27 mouse cellular contexts compared by ENCODE assay signal in genomic region chr9:57012895-57013294, GRCm38 (mm10).
"Had no signal": no experiment of that assay in that cellular context is flagged by ENCODE, and none has a peak within 500 bp of the region (broad histone marks: within the 10 kb centered on the region; RNA-seq: fewer than 3 reads in every experiment).

No protein-coding gene starts in this region.

- H3K27ac ChIP-seq: heart, adult 2 months; heart, embryonic 13.5 days; heart, embryonic 15.5 days; hindbrain, embryonic 13.5 days; hindbrain, embryonic 15.5 days; hindbrain, postnatal 0 days; kidney, embryonic 15.5 days; kidney, postnatal 0 days; left cerebral cortex, adult 2 months; limb, embryonic 10.5 days; limb, embryonic 12.5 days; liver, embryonic 12.5 days; liver, embryonic 14.5 days had no signal

- H3K4me1 ChIP-seq: hindbrain, embryonic 13.5 days; hindbrain, embryonic 15.5 days; kidney, embryonic 15.5 days; limb, embryonic 10.5 days; limb, embryonic 12.5 days; liver, embryonic 12.5 days had no signal

- H3K4me2 ChIP-seq: heart, embryonic 11.5 days; heart, embryonic 13.5 days; heart, embryonic 15.5 days; hindbrain, embryonic 13.5 days; hindbrain, embryonic 15.5 days; kidney, embryonic 15.5 days; limb, embryonic 12.5 days; liver, embryonic 12.5 days had no signal

- H3K4me3 ChIP-seq: heart, adult 2 months; heart, embryonic 13.5 days; heart, embryonic 15.5 days; hindbrain, embryonic 13.5 days; hindbrain, embryonic 15.5 days; kidney, embryonic 15.5 days; left cerebral cortex, adult 2 months; limb, embryonic 10.5 days; limb, embryonic 12.5 days; liver, embryonic 12.5 days had no signal

- DNase-seq: gastrocnemius, postnatal 14 days; gastrocnemius, postnatal 36 days; heart, adult 11 months; heart, adult 2 months; heart, postnatal 14 days; heart, postnatal 36 days; kidney, adult 11 months; kidney, adult 2 months; kidney, adult 9 months; kidney, postnatal 14 days; kidney, postnatal 36 days; layer of hippocampus, adult 9-11 months; liver had no signal

- H3K27me3 ChIP-seq: heart, embryonic 13.5 days; heart, embryonic 15.5 days; hindbrain, embryonic 13.5 days; hindbrain, embryonic 15.5 days; kidney, embryonic 15.5 days; limb, embryonic 12.5 days; liver, embryonic 12.5 days had no signal

- ATAC-seq: hindbrain, postnatal 0 days; intestine, embryonic 16.5 days; liver, embryonic 12.5 days had no signal

- H3K9ac ChIP-seq: heart, embryonic 13.5 days; heart, embryonic 15.5 days; hindbrain, embryonic 13.5 days; hindbrain, embryonic 15.5 days; kidney, embryonic 15.5 days; limb, embryonic 12.5 days; liver, embryonic 12.5 days; liver, embryonic 14.5 days had no signal

- H3K9me3 ChIP-seq: heart, embryonic 15.5 days; hindbrain, embryonic 13.5 days; hindbrain, embryonic 15.5 days; limb, embryonic 10.5 days; liver, embryonic 12.5 days had no signal
